Mouse (Mus musculus) limb, embryonic 15.5 days (tissue): ENCODE measurements around the gene Mknk2. TPM values are rescaled to one million over a fixed set of nuclear protein-coding genes. Genes with fewer than 3 reads are reported as not detected.

ENCODE experiments used
- ATAC-seq: fragments of 200-750 bp; cut with Nextera tagmentation; 2 replicates; pipeline ENCODE4 v1.8.0; 2017; ENCODE audit warnings: low read depth, moderate TSS enrichment; ENCODE audit not compliant: insufficient number of reproducible peaks, low FRiP score, low TSS enrichment
- H3K27ac ChIP-seq: fragments of 300-500 bp; sonication (generic); 2 replicates; pipeline ENCODE4 v1.5.1; 2015; ENCODE audit warnings: moderate library complexity, mild to moderate bottlenecking, inconsistent platforms
- H3K27me3 ChIP-seq: fragments of 300-500 bp; sonication (generic); 2 replicates; pipeline ENCODE4 v1.6.1; 2015; ENCODE audit warnings: inconsistent platforms
- H3K36me3 ChIP-seq: fragments of 300-500 bp; sonication (generic); 2 replicates; pipeline ENCODE4 v1.6.1; 2015; ENCODE audit warnings: inconsistent platforms
- H3K4me1 ChIP-seq: fragments of 300-500 bp; sonication (generic); 2 replicates; pipeline ENCODE4 v1.6.1; 2015; ENCODE audit warnings: inconsistent platforms
- H3K4me2 ChIP-seq: fragments of 300-500 bp; sonication (generic); 2 replicates; pipeline ENCODE4 v1.6.1; 2015; ENCODE audit warnings: mild to moderate bottlenecking, inconsistent platforms
- H3K4me3 ChIP-seq: fragments of 300-500 bp; sonication (generic); 2 replicates; pipeline ENCODE4 v1.5.1; 2015; ENCODE audit warnings: mild to moderate bottlenecking, inconsistent platforms
- H3K9ac ChIP-seq: fragments of 300-500 bp; sonication (generic); 2 replicates; pipeline ENCODE4 v1.6.1; 2015; ENCODE audit warnings: inconsistent platforms
- H3K9me3 ChIP-seq: fragments of 300-500 bp; sonication (generic); 2 replicates; pipeline ENCODE4 v1.6.1; 2016; ENCODE audit warnings: inconsistent platforms
- WGBS: fragments of 180-500 bp; shearing (Covaris S2); methylation state at CpG from one replicate; pipeline ENCODE4 v1.1.7; 2015; 5-methylcytosine and 5-hydroxymethylcytosine counted together
- polyA plus RNA-seq: library from polyadenylated mRNA; unstranded; fragments of >200 nt; fragmentation: Nextera tagmentation; extraction: Ambion mirVana; gene quantifications from 2 replicates; pipeline ENCODE4 v1.2.1, GENCODE M21; 2015

The Mknk2 gene
- polyA plus RNA-seq, 1 experiment from 2014 or later = 97.5 TPM

DNA sequence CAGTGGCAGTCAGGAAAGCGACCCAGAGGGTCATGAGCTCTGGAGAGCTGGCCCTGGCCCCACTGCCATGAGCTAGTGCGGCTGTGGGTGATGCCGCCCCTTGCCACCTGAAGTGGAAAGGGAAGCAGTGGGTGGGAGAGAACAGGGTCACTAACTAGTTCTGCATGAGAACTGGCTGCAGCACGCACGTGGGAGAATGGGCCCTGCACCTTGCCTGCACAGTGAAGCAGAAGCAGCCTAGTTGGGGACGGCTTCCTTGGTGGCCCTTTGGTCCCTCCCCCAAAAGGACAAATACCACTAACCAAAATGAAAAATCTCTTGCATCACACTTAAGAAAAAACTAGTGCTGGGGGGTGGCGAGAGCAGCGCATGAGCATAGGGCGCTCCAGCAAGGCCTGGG is 20.7 kb upstream of the Mknk2 start:
- Histone ChIP-seq H3K36me3 (peaks cover 28% of the 10 kb centered on the region), H3K4me2 (no peak overlapping the region), H3K9me3 (no peaks in the 10 kb centered on the region), H3K4me3 (no peak overlapping the region), H3K4me1 (peaks cover 34% of the 10 kb centered on the region), H3K9ac (no peak overlapping the region), H3K27ac (no peak overlapping the region), H3K27me3 (no peaks in the 10 kb centered on the region)
- no peak for ATAC-seq
- WGBS = 91% methylated on average over 9 of the region's 9 CpGs

- Histone ChIP-seq H3K9ac (no peak overlapping the region), H3K9me3 (no peaks in the 10 kb centered on the region), H3K4me2 (no peak overlapping the region), H3K27ac (no peak overlapping the region), H3K4me1 (peaks cover 26% of the 10 kb centered on the region), H3K36me3 (peaks cover 36% of the 10 kb centered on the region), H3K27me3 (no peaks in the 10 kb centered on the region), H3K4me3 (no peak overlapping the region)
- 91% methylated on average over 9 of the region's 9 CpGs for WGBS
- ATAC-seq = no peak
Observed at GRCm38 (mm10) chr10:80697812-80698211, 19.9 kb upstream of the Mknk2 start.

DNA sequence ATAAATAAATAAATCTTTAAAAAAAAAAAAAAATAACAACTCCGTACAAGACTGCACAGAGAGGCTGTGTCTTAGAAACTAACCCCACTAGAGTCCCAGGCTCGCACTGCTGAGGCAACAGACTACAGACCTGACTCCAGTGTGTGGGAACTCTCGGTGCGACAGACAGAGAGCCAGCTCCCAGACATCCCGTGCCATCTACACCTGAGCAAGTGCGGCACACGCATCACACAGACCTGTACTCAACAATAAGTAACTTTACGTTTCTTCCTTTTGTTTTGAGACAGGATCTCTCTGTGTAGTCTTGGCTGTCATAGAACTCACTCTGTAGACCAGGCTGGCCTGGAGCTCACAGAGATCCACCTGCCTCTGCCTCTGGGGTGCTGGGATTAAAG is 19.5 kb upstream of the Mknk2 start:
- H3K36me3 ChIP-seq = peaks cover 40% of the 10 kb centered on the region
- no peak for ATAC-seq
- H3K4me2 ChIP-seq = no peak overlapping the region
- peaks cover 22% of the 10 kb centered on the region for H3K4me1 ChIP-seq
- no peak overlapping the region for H3K27ac ChIP-seq
- H3K9me3 ChIP-seq = no peaks in the 10 kb centered on the region
- no peaks in the 10 kb centered on the region for H3K27me3 ChIP-seq
- 90% methylated on average over 8 of the region's 8 CpGs for WGBS
- no peak overlapping the region for H3K9ac ChIP-seq
- no peak overlapping the region for H3K4me3 ChIP-seq

- Histone ChIP-seq H3K4me2 (no peak overlapping the region), H3K27ac (peak overlapping the region; percentile 72), H3K9ac (no peak overlapping the region), H3K27me3 (no peaks in the 10 kb centered on the region), H3K4me3 (no peak overlapping the region), H3K4me1 (peaks cover 22% of the 10 kb centered on the region), H3K9me3 (no peaks in the 10 kb centered on the region), H3K36me3 (peaks cover 46% of the 10 kb centered on the region)
- WGBS = 67% methylated on average over 12 of the region's 12 CpGs
- no peak for ATAC-seq
Observed at GRCm38 (mm10) chr10:80696502-80697392, 18.8 kb upstream of the Mknk2 start.

DNA sequence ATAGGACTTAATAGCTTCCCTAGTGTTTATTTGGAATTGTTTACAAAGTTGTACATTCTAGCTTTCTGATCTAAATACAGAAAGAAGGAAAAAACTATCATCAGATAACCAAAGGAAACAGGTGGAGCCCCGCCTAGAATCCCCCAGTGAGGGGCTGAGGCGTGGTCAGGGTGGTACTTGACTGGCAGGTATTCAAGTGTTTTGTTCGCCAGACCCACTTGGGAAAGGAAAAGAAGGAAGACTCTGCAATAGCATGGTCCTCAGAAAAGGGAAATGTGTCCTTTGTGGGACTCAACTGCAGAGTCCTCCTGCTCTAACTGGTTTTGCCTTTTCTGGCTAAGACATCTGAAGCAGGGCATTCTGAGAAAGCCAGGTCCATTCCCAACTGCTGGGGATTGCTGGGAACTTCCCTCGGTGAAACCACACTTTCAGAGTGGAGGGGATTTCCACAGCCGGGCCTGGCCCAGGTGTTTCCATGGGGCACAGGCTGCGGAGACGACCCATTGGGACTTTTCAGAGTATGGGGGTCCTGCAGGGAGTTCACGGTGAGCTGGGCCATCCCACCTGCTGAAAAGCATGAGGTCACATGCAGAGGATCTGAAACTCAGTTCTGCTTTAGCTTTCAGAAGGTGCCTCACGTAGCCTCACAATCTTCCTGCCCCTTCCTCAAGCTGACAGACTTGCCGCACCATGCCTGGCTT is 18.0 kb upstream of the Mknk2 start:
- 61% methylated on average over 10 of the region's 10 CpGs for WGBS
- no peaks in the 10 kb centered on the region for H3K27me3 ChIP-seq
- H3K4me3 ChIP-seq = no peak overlapping the region
- no peak overlapping the region for H3K9ac ChIP-seq
- peaks cover 21% of the 10 kb centered on the region for H3K4me1 ChIP-seq
- no peaks in the 10 kb centered on the region for H3K9me3 ChIP-seq
- H3K4me2 ChIP-seq = no peak overlapping the region
- H3K36me3 ChIP-seq = peaks cover 53% of the 10 kb centered on the region
- no peak for ATAC-seq
- peak overlapping the region; percentile 72 for H3K27ac ChIP-seq

DNA sequence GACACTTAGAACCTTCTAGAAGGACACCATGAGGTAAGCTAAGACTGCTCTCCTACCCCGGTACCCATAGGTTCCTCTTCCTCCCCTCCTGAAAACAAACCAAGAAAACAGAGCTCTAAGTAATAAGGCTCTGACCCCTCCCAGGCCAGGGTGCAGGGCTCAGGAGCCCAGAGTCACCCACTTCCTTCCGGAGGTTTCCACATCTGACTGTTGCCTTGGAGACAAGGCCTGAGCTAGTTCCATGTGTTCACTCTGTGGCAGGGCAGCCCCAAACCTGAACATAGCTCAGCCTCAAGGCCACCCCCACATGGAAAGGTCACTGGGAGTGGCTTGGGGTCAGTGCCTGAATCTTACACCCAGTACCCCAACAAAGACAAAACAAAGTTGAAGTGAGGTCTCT is 17.3 kb upstream of the Mknk2 start:
- Histone ChIP-seq H3K4me1 (peaks cover 13% of the 10 kb centered on the region), H3K27ac (no peak overlapping the region), H3K27me3 (no peaks in the 10 kb centered on the region), H3K4me2 (no peak overlapping the region), H3K9me3 (no peaks in the 10 kb centered on the region), H3K9ac (no peak overlapping the region), H3K4me3 (no peak overlapping the region), H3K36me3 (peaks cover 61% of the 10 kb centered on the region)
- 71% methylated on average over 2 of the region's 2 CpGs for WGBS
- no peak for ATAC-seq

DNA sequence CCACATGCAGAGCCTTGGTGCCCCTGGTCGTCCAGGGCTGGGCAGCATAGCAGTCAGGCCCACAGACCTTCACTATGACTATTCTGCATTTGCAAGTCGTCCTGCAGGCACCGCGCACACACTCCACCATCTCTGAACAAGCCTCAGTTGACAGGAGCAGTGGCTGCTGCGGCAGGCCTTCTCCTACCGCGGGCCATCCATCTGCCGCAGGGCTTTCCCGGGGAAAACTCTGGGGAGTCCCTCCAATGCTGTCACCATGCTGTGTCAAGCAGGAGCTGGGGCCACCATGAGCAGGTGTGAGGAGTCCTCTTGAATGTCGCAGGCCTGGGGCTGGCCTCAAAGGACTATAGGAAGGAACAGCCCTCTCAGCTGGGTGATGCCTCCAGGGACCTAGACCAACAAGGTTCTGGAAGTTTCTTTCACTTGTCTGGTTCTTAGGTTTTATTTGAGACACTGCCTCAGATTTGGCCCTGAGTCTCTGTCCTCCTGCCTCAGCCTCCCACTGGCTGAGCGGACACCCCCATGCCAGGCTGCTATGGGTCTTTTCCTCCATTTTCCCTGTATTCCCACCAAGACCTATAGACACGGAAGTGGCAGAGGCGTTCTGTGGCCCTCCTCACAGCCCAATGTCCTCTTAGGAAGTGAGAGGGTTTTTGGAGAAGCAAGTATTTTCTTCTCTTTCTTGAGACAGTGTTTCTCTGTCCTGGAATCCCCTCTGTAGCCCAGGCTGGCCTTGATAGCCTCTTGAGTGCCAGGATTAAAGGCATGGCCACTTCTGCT is 16.4 kb upstream of the Mknk2 start:
- Histone ChIP-seq H3K4me2 (no peak overlapping the region), H3K27ac (0 out of 2 replicates have a peak overlapping the region, but pooled peaks have one; percentile 3), H3K36me3 (peaks cover 69% of the 10 kb centered on the region), H3K4me1 (peaks cover 8% of the 10 kb centered on the region; the same call in 1 of the 2 replicates), H3K27me3 (no peaks in the 10 kb centered on the region), H3K9ac (no peak overlapping the region), H3K9me3 (no peaks in the 10 kb centered on the region), H3K4me3 (no peak overlapping the region)
- WGBS = 91% methylated on average over 13 of the region's 13 CpGs
- ATAC-seq = no peak

DNA sequence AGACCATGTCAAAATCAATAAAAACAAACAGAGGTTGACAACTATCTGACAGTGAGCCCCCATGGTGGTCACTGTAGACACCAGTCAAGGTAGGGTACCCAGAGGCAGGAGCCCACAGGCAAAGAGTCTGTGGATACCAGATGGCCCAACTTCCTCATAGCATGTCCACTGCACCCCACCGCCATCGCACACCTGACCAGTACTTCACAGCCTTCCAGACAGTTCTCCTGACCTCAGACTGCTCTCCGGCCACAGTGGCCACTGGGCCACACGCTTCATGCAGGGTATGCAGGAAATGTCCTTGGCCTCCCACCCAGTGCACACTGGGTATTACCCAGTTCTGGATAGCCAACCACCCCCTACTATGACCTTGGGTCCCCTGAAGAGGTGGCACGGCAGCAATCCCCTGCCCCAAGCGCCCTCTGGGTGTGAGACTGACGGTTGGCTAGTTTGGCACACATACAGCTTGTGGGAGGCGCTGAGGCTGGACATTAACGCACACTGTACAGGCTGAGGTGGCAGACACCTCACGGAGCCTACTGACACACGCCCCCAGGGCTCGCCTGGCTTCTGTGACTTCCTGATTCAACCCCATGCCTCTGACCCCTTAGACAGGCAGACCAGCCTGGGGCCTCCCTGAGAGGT is 15.6 kb upstream of the Mknk2 start:
- WGBS = 84% methylated on average over 12 of the region's 12 CpGs
- Histone ChIP-seq H3K36me3 (peaks cover 73% of the 10 kb centered on the region), H3K27ac (no peak overlapping the region)

DNA sequence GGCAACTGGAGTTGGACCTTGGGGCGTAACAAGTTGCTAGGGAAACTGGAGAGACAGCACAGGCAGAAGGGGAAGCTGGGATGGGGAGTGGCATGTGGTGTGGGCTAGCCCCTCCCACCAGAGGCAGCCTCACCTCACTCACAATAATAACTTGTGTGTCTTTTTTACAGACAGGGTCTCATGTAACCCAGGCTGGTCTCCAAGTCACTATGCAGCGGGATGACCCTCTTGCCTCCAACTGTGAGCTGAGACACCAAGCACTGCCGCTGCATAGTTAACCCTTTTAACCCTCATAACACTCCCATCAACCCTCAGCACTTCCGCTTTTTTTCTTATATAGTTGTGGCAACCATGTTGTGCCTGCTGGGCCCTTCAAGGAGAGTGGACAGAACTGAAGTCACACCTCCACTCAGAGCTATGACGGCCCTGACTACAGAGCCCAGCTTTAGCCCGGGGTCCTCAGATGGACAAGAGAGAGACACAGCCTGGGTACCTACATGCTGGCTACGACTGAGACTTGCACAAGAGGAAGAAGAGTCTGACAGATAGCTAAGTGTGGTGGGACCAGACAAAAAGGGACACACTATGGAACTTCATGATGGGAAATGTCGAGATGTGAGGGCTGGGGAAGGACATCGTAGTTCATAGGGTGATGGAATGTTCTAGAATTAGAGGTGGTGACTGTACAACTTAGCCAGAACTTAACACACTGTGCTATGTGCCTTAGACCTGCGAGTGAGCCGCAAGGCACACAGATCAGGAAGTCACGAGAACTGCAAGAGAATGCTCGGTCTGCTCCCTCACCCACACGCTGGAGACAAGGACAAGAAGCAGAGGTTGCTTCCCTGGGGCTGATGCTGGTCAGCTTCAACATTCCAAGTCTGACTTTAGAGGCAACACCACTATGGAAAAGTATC is 14.6 kb upstream of the Mknk2 start:
- 0 out of 2 replicates have a peak overlapping the region, but pooled peaks have one; percentile 33 for H3K27ac ChIP-seq
- H3K4me1 ChIP-seq = peaks cover 8% of the 10 kb centered on the region; the same call in 1 of the 2 replicates
- ATAC-seq = no peak

More for the DNA sequence above, 15.6 kb upstream of the Mknk2 start:
- no peak overlapping the region for H3K9ac ChIP-seq
- H3K4me3 ChIP-seq = no peak overlapping the region
- H3K9me3 ChIP-seq = no peaks in the 10 kb centered on the region
- no peak for ATAC-seq
- H3K4me1 ChIP-seq = peaks cover 8% of the 10 kb centered on the region; the same call in 1 of the 2 replicates
- no peak overlapping the region for H3K4me2 ChIP-seq
- H3K27me3 ChIP-seq = no peaks in the 10 kb centered on the region

GRCm38 (mm10) chr10:80687850-80688249 is 9.9 kb upstream of the Mknk2 start:
- Histone ChIP-seq H3K4me3 (no peak overlapping the region), H3K27ac (no peak overlapping the region), H3K36me3 (peaks cover 85% of the 10 kb centered on the region), H3K27me3 (no peaks in the 10 kb centered on the region), H3K4me2 (no peak overlapping the region), H3K9ac (no peak overlapping the region), H3K4me1 (0 out of 2 replicates have a peak, but pooled peaks cover 2% of the 10 kb centered on the region), H3K9me3 (no peaks in the 10 kb centered on the region)
- ATAC-seq = no peak
- 24% methylated on average over 5 of the region's 5 CpGs for WGBS

More for the DNA sequence above, 14.6 kb upstream of the Mknk2 start:
- H3K36me3 ChIP-seq = peaks cover 75% of the 10 kb centered on the region
- no peak overlapping the region for H3K4me3 ChIP-seq
- no peaks in the 10 kb centered on the region for H3K9me3 ChIP-seq
- no peak overlapping the region for H3K4me2 ChIP-seq
- no peak overlapping the region for H3K9ac ChIP-seq
- H3K27me3 ChIP-seq = no peaks in the 10 kb centered on the region
- WGBS = 79% methylated on average over 14 of the region's 14 CpGs
